Comparison of ENCODE assay signal across 8 mouse cellular contexts in genomic region chr6:124465299-124465698, GRCm38 (mm10). TPM values are rescaled to one million over a fixed set of nuclear protein-coding genes. Genes with fewer than 3 reads are reported as not detected.
DNase-seq lines count a peak whose midpoint lies in the region; ATAC-seq and TF ChIP-seq lines count a peak whose summit lies in the region.

No protein-coding gene starts in this region.

- no peaks in the 10 kb centered on the region for H3K9me3 ChIP-seq in heart, embryonic 14.5 days (ENCODE audit: control insufficient read depth, low read length)
- no peaks in the 10 kb centered on the region for H3K9me3 ChIP-seq in hindbrain, embryonic 13.5 days
- no peaks in the 10 kb centered on the region for H3K9me3 ChIP-seq in midbrain, embryonic 12.5 days

- no peak for DNase-seq in heart, adult 18-20 months
- peak; percentile 24 for DNase-seq in brain, embryonic 14.5 days (ENCODE audit: low read depth)
- no peak for DNase-seq in layer of hippocampus, adult 18-20 months (ENCODE audit: low spot score in 2 of 2)

- H3K4me1 ChIP-seq in heart, embryonic 14.5 days (ENCODE audit: control insufficient read depth in 2 of 2, insufficient read depth in 2 of 2, low read length in 2 of 2): peaks cover 6 to 14% of the 10 kb centered on the region in 2 experiments; a peak in 3 of 4 replicates
- H3K4me1 ChIP-seq in hindbrain, embryonic 13.5 days (replicated peaks): peaks cover 36% of the 10 kb centered on the region
- H3K4me1 ChIP-seq in midbrain, embryonic 12.5 days: peaks cover 18% of the 10 kb centered on the region

- H3K27me3 ChIP-seq in heart, embryonic 14.5 days (ENCODE audit: control insufficient read depth, insufficient read depth, low read length): peaks cover 20% of the 10 kb centered on the region
- H3K27me3 ChIP-seq in hindbrain, embryonic 13.5 days: no peaks in the 10 kb centered on the region
- no peaks in the 10 kb centered on the region for H3K27me3 ChIP-seq in midbrain, embryonic 12.5 days

- no peak for TF ChIP-seq POLR2A in brain, embryonic 14.5 days (IDR thresholded peaks at IDR 0.05; ENCODE audit: borderline replicate concordance, extremely low read depth, insufficient read depth, insufficient read length, poor library complexity, severe bottlenecking)

- H3K4me2 ChIP-seq in heart, embryonic 14.5 days (ENCODE audit: low read length): peak overlapping the region; percentile 84
- H3K4me2 ChIP-seq in hindbrain, embryonic 13.5 days: peak overlapping the region; percentile 79
- H3K4me2 ChIP-seq in midbrain, embryonic 12.5 days (replicated peaks): peak overlapping the region; percentile 83

- no peak for ATAC-seq in heart, embryonic 14.5 days (ENCODE audit: insufficient number of reproducible peaks, insufficient read depth, low FRiP score, low read depth)
- ATAC-seq in hindbrain, embryonic 13.5 days (ENCODE audit: low FRiP score): no peak
- no peak for ATAC-seq in midbrain, embryonic 12.5 days (ENCODE audit: low FRiP score, low read depth)
- ATAC-seq in inflammation-experienced regulatory T-cells, adult 6 months: no peak
- no peak; the same call in 1 of the 2 replicates for ATAC-seq in frontal cortex, adult (ENCODE audit: low TSS enrichment)

- 20% methylated on average over 6 of the region's 6 CpGs for WGBS in heart, embryonic 14.5 days
- 45% methylated on average over 6 of the region's 6 CpGs for WGBS in hindbrain, embryonic 13.5 days
- WGBS in midbrain, embryonic 12.5 days: 43% methylated on average over 6 of the region's 6 CpGs

- no peaks in the 10 kb centered on the region for H3K36me3 ChIP-seq in heart, embryonic 14.5 days (ENCODE audit: control insufficient read depth, insufficient read depth, low read length)
- peaks cover 12% of the 10 kb centered on the region for H3K36me3 ChIP-seq in hindbrain, embryonic 13.5 days
- H3K36me3 ChIP-seq in midbrain, embryonic 12.5 days: peaks cover 9% of the 10 kb centered on the region; the same call in 1 of the 2 replicates

- H3K4me3 ChIP-seq in heart, embryonic 14.5 days (ENCODE audit: control insufficient read depth in 1 of 2, insufficient read depth in 1 of 2, low read depth in 1 of 2, low read length in 2 of 2): peak overlapping the region in 1 of 2 experiments; percentile 44; a peak in 2 of 4 replicates
- peak overlapping the region; percentile 66 for H3K4me3 ChIP-seq in hindbrain, embryonic 13.5 days
- peak overlapping the region; percentile 54 for H3K4me3 ChIP-seq in midbrain, embryonic 12.5 days

- no peak for TF ChIP-seq CTCF in brain, embryonic 14.5 days (IDR thresholded peaks at IDR 0.05; ENCODE audit: borderline replicate concordance, extremely low read depth, insufficient read depth, insufficient read length)

- H3K9ac ChIP-seq in heart, embryonic 14.5 days (ENCODE audit: low read length): peak overlapping the region; percentile 46; the same call in 1 of the 2 replicates
- H3K9ac ChIP-seq in hindbrain, embryonic 13.5 days: peak overlapping the region; percentile 88
- no peak overlapping the region for H3K9ac ChIP-seq in midbrain, embryonic 12.5 days (replicated peaks)

- no peak overlapping the region for H3K27ac ChIP-seq in heart, embryonic 14.5 days (replicated peaks in 1 of 2; ENCODE audit: control insufficient read depth in 1 of 2, insufficient read depth in 1 of 2, low read depth in 2 of 2, low read length in 2 of 2)
- peak overlapping the region; percentile 93 for H3K27ac ChIP-seq in hindbrain, embryonic 13.5 days
- no peak overlapping the region for H3K27ac ChIP-seq in midbrain, embryonic 12.5 days (replicated peaks)

RNA-seq across cellular contexts. Expression of gene Clstn3, which starts 0.7 kb away (rescaled TPM):
- polyA plus RNA-seq in heart, embryonic 14.5 days (2014; fragmentation: Nextera tagmentation; extraction: Ambion mirVana): 0.49 and 1.5 TPM in 2 replicates
- 1 to 10 TPM in 1 of 2 experiments, under 1 TPM in 1; 0.30 to 8.2 TPM for total RNA-seq in heart, adult 18-20 months (2021)
- 79.6 and 109 TPM in 2 replicates for polyA plus RNA-seq in brain, embryonic 14.5 days (2012; rRNA removed)
- polyA plus RNA-seq in hindbrain, embryonic 13.5 days (2015; fragmentation: Nextera tagmentation; extraction: Ambion mirVana): 73.7 and 80.0 TPM in 2 replicates
- 32.4 and 33.1 TPM in 2 replicates for polyA plus RNA-seq in midbrain, embryonic 12.5 days (2016; fragmentation: Nextera tagmentation; extraction: Ambion mirVana)
- total RNA-seq in layer of hippocampus, adult 18-20 months (2021): 100 to 1,000 TPM; 269 to 293 TPM
- not detected for polyA plus RNA-seq in inflammation-experienced regulatory T-cells, adult 6 months (2017; shearing (Covaris generic))

RNA-seq across cellular contexts. Expression of gene C1rl, which starts 27.6 kb away (rescaled TPM):
- 0.36 and 0.58 TPM in 2 replicates for polyA plus RNA-seq in heart, embryonic 14.5 days (2014; fragmentation: Nextera tagmentation; extraction: Ambion mirVana)
- total RNA-seq in heart, adult 18-20 months (2021): 1 to 10 TPM; 1.3 to 2.1 TPM
- 0.04 and 0.10 TPM in 2 replicates for polyA plus RNA-seq in brain, embryonic 14.5 days (2012; rRNA removed)
- polyA plus RNA-seq in hindbrain, embryonic 13.5 days (2015; fragmentation: Nextera tagmentation; extraction: Ambion mirVana): 0.32 TPM in 2 replicates
- 0.17 and 0.29 TPM in 2 replicates for polyA plus RNA-seq in midbrain, embryonic 12.5 days (2016; fragmentation: Nextera tagmentation; extraction: Ambion mirVana)
- under 1 TPM; 0.22 to 0.38 TPM for total RNA-seq in layer of hippocampus, adult 18-20 months (2021)
- polyA plus RNA-seq in inflammation-experienced regulatory T-cells, adult 6 months (2017; shearing (Covaris generic)): not detected

RNA-seq across cellular contexts. Expression of gene C1ra, which starts 46.9 kb away (rescaled TPM):
- polyA plus RNA-seq in heart, embryonic 14.5 days (2014; fragmentation: Nextera tagmentation; extraction: Ambion mirVana): 0.55 and 0.59 TPM in 2 replicates
- total RNA-seq in heart, adult 18-20 months (2021): 10 to 100 TPM; 12.0 to 17.7 TPM
- polyA plus RNA-seq in brain, embryonic 14.5 days (2012; rRNA removed): 0.15 and 0.22 TPM in 2 replicates
- polyA plus RNA-seq in hindbrain, embryonic 13.5 days (2015; fragmentation: Nextera tagmentation; extraction: Ambion mirVana): 0.10 and 0.25 TPM in 2 replicates
- 0.11 and 0.22 TPM in 2 replicates for polyA plus RNA-seq in midbrain, embryonic 12.5 days (2016; fragmentation: Nextera tagmentation; extraction: Ambion mirVana)
- total RNA-seq in layer of hippocampus, adult 18-20 months (2021): 1 to 10 TPM; 1.2 TPM
- under 1 TPM; 0.19 to 0.44 (median 0.43) TPM for polyA plus RNA-seq in inflammation-experienced regulatory T-cells, adult 6 months (2017; shearing (Covaris generic))

RNA-seq across cellular contexts. Expression of gene Pex5, which starts 50.4 kb away (rescaled TPM):
- polyA plus RNA-seq in heart, embryonic 14.5 days (2014; fragmentation: Nextera tagmentation; extraction: Ambion mirVana): 20.8 and 22.8 TPM in 2 replicates
- 10 to 100 TPM; 24.0 to 26.5 TPM for total RNA-seq in heart, adult 18-20 months (2021)
- 81.1 and 91.3 TPM in 2 replicates for polyA plus RNA-seq in brain, embryonic 14.5 days (2012; rRNA removed)
- 70.5 TPM in 2 replicates for polyA plus RNA-seq in hindbrain, embryonic 13.5 days (2015; fragmentation: Nextera tagmentation; extraction: Ambion mirVana)
- polyA plus RNA-seq in midbrain, embryonic 12.5 days (2016; fragmentation: Nextera tagmentation; extraction: Ambion mirVana): 64.7 and 68.1 TPM in 2 replicates
- total RNA-seq in layer of hippocampus, adult 18-20 months (2021): 10 to 100 TPM; 54.2 to 57.3 TPM
- polyA plus RNA-seq in inflammation-experienced regulatory T-cells, adult 6 months (2017; shearing (Covaris generic)): 10 to 100 TPM in 1 of 3 experiments, 1 to 10 TPM in 2; 7.0 to 10.1 (median 9.3) TPM

Comparison
In these comparisons a context has a peak if more than half of its experiments do, and no peak if none do; other contexts are left out.
1. RNA of gene Clstn3, which starts 0.7 kb away (polyA plus RNA-seq): 79.6 to 109 TPM in brain, embryonic 14.5 days, 73.7 to 80.0 TPM in hindbrain, embryonic 13.5 days and 32.4 to 33.1 TPM in midbrain, embryonic 12.5 days; 0.49 to 1.5 TPM in heart, embryonic 14.5 days and not detected in inflammation-experienced regulatory T-cells, adult 6 months; every median in the first group is over 10 times any median in the second.
2. Peak in every context shown above with its lines, with median percentiles within 50 percentile points of each other: H3K4me2 ChIP-seq.